In the genomic region with DNA sequence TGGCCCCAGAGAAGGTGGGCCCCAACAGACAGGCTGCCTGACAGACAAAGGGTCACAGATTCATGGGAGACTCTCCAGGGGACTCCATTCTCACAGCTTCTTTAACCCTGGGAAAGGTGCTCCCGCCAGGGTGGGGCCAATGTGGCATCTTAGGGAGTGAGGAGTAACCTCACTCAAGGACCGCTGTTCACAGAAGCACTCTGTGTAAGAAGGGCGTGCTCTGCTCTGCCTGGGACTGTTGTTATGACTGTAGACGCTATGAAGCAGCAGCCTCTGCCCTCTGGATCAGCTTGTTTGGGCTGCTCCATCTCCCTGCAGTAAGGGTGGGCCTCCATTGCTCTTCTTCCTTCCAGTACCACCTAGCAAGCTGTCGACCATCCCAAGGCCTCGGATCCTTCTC, we compare ENCODE assay signal across 21 mouse cellular contexts. TPM values are rescaled to one million over a fixed set of nuclear protein-coding genes. Genes with fewer than 3 reads are reported as not detected.
"Had no signal": no experiment of that assay in that cellular context is flagged by ENCODE, and none has a peak within 500 bp of the region (broad histone marks: within the 10 kb centered on the region; RNA-seq: fewer than 3 reads in every experiment).

No protein-coding gene starts in this region.

- H3K4me1 ChIP-seq: midbrain, embryonic 13.5 days had no signal

- H3K4me3 ChIP-seq: layer of hippocampus, adult 2 months; left cerebral cortex, adult 2 months; limb, embryonic 13.5 days; megakaryocyte, embryonic 14.5 days; midbrain, embryonic 10.5 days; midbrain, embryonic 13.5 days; myocyte; neural tube, embryonic 13.5 days had no signal

- DNase-seq: kidney, adult 2 months; layer of hippocampus, adult 9-11 months; liver; liver, postnatal 0 days; lung, embryonic 14.5 days; retina, postnatal 1 day; right cerebral cortex, postnatal 25 days; thymus, adult 2 months; thymus, postnatal 14 days; thymus, postnatal 4 days had no signal

- H3K9ac ChIP-seq: limb, embryonic 13.5 days; liver, embryonic 14.5 days; lung, embryonic 14.5 days; midbrain, embryonic 13.5 days; neural tube, embryonic 13.5 days had no signal

- H3K36me3 ChIP-seq: limb, embryonic 13.5 days; midbrain, embryonic 10.5 days; midbrain, embryonic 13.5 days; neural tube, embryonic 13.5 days had no signal

- H3K4me2 ChIP-seq: limb, embryonic 13.5 days; lung, embryonic 14.5 days; midbrain, embryonic 13.5 days; neural tube, embryonic 13.5 days had no signal

- H3K9me3 ChIP-seq: limb, embryonic 13.5 days; megakaryocyte, embryonic 14.5 days; midbrain, embryonic 10.5 days; midbrain, embryonic 13.5 days; neural tube, embryonic 13.5 days had no signal

- H3K27ac ChIP-seq: layer of hippocampus, adult 2 months; left cerebral cortex, adult 2 months; limb, embryonic 13.5 days; liver, embryonic 14.5 days; midbrain, embryonic 10.5 days; midbrain, embryonic 13.5 days; neural tube, embryonic 13.5 days; stomach, postnatal 0 days had no signal

- ATAC-seq: liver, postnatal 0 days; midbrain, embryonic 13.5 days; midbrain, embryonic 16.5 days had no signal

- H3K27me3 ChIP-seq: limb, embryonic 13.5 days had no signal

RNA-seq across cellular contexts. Expression of a gene that starts 18.3 kb away (rescaled TPM):
- polyA plus RNA-seq: liver, postnatal 0 days had no signal
